Mouse (Mus musculus) thymus, adult 18-20 months (tissue): ENCODE data around the gene Selenon.
"Not testable (repeated sequence)": the region's sequence is repeated elsewhere in the genome, so short reads cannot be mapped to it uniquely, and the experiment has no call there.

Experiments
- DNase-seq, 2 experiments: peaks; one replicate each; pipeline ENCODE4 v3.0.0; 2022; ENCODE audit warnings: mixed read lengths in 2 of 2

Gene Selenon

GRCm38 (mm10) chr4:134505303-134505789, 46.6 kb downstream of the Selenon start:
- DNase-seq, result no peak

GRCm38 (mm10) chr4:134503686-134504357, 48.1 kb downstream of the Selenon start:
- DNase-seq, result no peak

DNA sequence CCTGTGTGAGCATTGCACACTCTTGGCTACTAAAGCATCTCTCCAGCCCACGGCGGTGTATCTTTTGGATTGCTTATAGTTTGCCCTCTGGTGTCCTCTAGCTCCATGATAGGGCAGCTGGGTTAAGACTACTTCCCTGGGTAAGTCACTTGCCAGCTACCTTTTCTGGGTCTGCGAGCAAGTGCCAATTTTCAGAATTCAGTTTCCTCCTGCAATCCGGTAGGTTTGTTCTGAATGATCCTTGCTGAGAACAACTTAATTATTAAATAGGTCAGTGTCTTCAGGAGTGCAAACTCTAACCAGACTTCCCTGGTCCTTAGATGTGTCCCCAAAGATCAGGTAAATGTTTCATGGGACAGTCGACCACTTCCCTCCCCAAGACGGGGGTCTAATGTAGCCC, 50.9 kb downstream of the Selenon start:
- DNase-seq, result no peak

DNA sequence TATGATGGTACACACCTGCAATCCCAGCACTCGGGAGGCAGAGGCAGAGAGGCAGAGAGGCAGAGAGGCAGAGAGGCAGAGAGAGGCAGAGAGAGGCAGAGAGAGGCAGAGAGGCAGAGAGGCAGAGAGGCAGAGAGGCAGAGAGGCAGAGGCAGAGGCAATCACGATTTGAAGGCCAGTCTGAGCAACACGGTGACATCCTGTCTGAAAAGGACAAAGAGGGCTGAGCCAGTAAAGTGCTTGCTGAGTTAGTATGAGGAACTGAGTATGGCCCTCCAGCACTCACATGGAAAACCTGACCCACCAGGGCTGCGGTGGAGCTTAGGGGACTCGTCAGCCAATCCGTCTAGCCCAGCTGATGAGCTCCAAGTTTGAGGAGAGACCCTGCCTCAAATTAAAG, 53.0 kb downstream of the Selenon start:
- not testable (repeated sequence) for DNase-seq

GRCm38 (mm10) chr4:134497986-134498731, 53.8 kb downstream of the Selenon start:
- no peak for DNase-seq

DNA sequence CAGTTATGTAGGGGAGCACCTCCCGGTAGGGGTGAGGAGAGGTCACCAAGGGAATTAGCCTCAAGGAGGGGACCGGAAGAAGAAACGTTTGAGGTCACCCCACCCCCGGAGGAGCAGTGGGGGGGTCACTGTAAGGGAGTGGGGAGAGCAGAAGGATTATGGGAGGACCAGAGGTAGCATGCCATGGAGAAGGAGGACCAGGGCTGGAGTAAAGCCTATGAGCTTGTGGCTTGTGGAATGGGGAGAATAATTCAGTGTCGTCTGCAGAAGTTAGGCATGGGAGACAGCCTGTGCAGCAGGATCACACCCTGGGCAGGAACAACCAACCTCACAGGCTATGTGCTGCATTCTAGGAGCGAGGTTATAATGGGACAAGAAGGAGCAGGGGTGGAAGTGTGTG, 54.7 kb downstream of the Selenon start:
- no peak for DNase-seq

DNA sequence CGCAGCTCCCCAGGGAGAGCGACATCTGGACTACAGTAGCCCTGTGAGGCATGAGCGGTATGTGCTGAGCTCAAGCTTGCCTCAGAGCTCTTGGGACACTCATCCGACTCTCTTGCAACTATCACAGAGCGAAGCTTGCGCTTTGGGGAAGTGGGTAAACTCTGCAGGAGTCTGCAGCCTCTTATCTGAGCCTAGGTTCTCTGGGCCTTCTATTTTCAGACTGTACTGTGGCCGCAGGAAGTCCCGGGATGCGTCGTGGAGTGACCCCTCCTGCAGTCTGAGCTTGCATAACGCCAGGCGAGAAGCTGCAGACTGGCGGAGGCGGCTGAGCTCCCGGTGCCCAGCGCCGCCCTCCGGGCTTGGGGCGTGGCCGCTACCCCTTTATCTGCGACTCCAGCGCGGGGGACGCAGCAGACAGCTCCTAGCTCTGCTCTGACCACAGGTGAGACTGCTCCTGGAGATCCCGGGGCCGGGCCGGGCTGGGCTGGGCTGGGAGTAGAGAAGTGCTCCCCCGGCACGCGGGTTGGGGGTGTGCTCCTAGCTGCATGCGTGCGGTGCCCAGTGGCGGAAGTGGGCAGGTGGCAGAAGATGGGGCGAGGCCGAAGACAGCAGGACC, 55.3 kb downstream of the Selenon start, which contains the start of gene Paqr7:
Gene Paqr7, plus strand, starts transcription at position 103 of the 616 bp plus-strand sequence.
- peak; percentile 53 to 57 for DNase-seq

GRCm38 (mm10) chr4:134495546-134495923, 56.4 kb downstream of the Selenon start:
- no peak for DNase-seq

GRCm38 (mm10) chr4:134494780-134495545, 57.0 kb downstream of the Selenon start:
- DNase-seq, result peak; percentile 59 to 77

GRCm38 (mm10) chr4:134494161-134494560, 57.8 kb downstream of the Selenon start:
- not testable (repeated sequence) for DNase-seq

- peak in 1 of 2 experiments; percentile 42 for DNase-seq
These were observed 60.2 kb downstream of the Selenon start for GRCm38 (mm10) chr4:134491716-134492115.

- DNase-seq, result no peak
These were observed 61.8 kb downstream of the Selenon start for GRCm38 (mm10) chr4:134489986-134490665.

GRCm38 (mm10) chr4:134488211-134488610, 63.8 kb downstream of the Selenon start:
- no peak for DNase-seq
